Mouse (Mus musculus): ENCODE results near the gene Krt34. TPM values are rescaled to one million over a fixed set of nuclear protein-coding genes. Genes with fewer than 3 reads are reported as not detected.

The Krt34 gene
- polyA plus RNA-seq, 1 experiment: not detected

DNA sequence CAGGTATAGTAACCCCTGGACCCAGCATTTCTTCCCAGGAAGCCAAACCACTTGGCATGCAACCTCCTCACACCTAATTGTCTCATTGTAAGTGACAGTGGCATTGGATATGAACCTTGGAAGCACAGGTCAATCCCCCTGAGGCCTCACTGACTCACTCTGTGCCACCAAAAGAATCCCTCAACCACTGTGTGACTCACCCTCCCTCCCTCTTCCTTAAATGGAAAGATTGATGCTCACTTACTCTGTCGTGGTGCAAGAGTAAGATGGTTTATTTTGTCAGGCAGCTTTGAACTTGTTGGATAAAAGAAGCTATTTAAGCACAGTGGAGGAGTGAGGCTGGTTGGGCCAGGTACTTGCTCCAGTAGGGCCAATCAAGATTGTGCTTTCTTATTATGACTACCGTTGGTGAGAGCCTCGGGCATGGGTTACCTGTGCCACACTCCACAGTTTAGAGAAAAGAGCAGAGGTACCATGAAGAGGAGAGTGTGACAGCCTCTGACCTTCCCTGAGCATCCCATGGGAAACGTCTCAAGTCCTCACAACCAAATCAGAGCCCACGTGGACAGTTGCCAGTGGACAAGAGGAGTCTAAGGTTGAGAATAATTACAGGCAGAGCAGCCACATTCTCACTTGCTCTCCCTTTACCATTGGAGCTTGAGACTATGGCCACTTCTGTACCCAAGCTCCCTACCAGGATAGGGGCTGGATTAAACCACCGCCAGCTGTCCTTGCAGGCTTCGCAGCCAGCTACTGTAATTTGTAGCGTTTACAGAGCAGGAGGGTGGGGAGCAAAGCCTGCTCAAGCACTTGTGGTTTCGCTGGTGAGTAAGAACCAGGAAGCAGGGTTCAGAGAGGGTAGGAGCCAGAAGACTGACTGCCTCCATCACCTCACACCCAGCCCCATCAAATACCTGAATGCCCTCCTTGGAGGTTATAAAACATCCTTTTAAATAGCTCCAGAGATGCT, 14.6 kb upstream of the Krt34 start:
- Histone ChIP-seq H3K27me3 (ENCODE audit: control insufficient read depth, insufficient read depth, low read length) (no peaks in the 10 kb centered on the region), H3K4me1 (ENCODE audit: control insufficient read depth, insufficient read depth, low read length) (no peaks in the 10 kb centered on the region), H3K4me3 (ENCODE audit: control insufficient read depth, low read depth, low read length) (no peak overlapping the region), H3K27ac (ENCODE audit: control insufficient read depth, insufficient read depth, low read depth, low read length) (no peak overlapping the region), H3K36me3 (ENCODE audit: control insufficient read depth, insufficient read depth, low read length) (no peaks in the 10 kb centered on the region)
- TF ChIP-seq POLR2A (IDR thresholded peaks at IDR 0.05; ENCODE audit: control insufficient read depth, low read depth, low read length) (no peak), CTCF (IDR thresholded peaks at IDR 0.05; ENCODE audit: control insufficient read depth, insufficient read depth, insufficient replicate concordance, low read depth, low read length) (no peak)

DNA sequence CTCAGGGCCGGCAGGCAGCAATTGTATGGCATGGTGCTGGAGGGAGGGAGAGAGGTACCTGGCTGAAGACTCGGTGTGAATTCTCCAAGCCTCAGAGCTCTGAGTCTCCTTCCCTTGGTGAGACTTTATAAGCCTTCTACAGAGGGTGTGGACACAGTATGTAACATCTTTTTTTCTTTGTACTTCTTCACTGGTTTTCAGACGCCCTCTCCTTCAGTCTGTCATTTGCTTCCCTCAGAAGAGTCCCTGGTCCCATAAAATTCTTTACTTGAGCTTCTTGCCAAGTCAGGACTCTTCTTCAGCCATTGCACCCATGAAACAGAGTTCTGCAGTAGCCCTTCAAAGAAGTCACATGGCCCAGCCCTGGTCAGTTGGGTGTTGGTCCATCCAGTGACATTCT, 9.1 kb upstream of the Krt34 start, which contains the start of gene Krt31:
Gene Krt31, minus strand, starts transcription at position 101 of the 400 bp plus-strand sequence.
- Histone ChIP-seq H3K27ac (ENCODE audit: control insufficient read depth, insufficient read depth, low read depth, low read length) (no peak within 1 kb of the TSS), H3K36me3 (ENCODE audit: control insufficient read depth, insufficient read depth, low read length) (no peaks in the 10 kb centered on the region), H3K27me3 (ENCODE audit: control insufficient read depth, insufficient read depth, low read length) (no peaks in the 10 kb centered on the region), H3K4me1 (ENCODE audit: control insufficient read depth, insufficient read depth, low read length) (no peaks in the 10 kb centered on the region), H3K4me3 (ENCODE audit: control insufficient read depth, low read depth, low read length) (no peak within 1 kb of the TSS)
- no peak for TF ChIP-seq POLR2A (IDR thresholded peaks at IDR 0.05; ENCODE audit: control insufficient read depth, low read depth, low read length)

DNA sequence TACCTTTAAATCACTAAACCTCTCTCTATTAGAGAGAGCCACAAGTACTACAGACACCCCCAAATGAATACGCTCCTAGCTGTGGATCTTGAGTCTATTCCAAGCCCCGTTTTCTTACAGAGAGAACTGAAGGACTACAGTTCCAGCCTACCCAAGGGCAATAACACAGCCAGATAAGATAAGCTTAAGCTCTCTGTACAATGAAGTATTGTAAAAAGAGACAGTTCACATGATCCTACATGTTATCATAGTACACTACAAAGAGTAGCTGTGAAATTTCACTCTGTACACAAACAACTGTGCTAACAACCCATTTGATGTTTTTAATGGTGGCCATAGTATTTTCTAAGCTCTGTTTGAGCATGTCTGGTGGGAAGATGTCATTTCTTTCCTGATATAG, 5.8 kb upstream of the Krt34 start:
- Histone ChIP-seq H3K36me3 (ENCODE audit: control insufficient read depth, insufficient read depth, low read length) (no peaks in the 10 kb centered on the region), H3K4me3 (ENCODE audit: control insufficient read depth, low read depth, low read length) (no peak overlapping the region), H3K27me3 (ENCODE audit: control insufficient read depth, insufficient read depth, low read length) (no peaks in the 10 kb centered on the region), H3K4me1 (ENCODE audit: control insufficient read depth, insufficient read depth, low read length) (no peaks in the 10 kb centered on the region), H3K27ac (ENCODE audit: control insufficient read depth, insufficient read depth, low read depth, low read length) (no peak overlapping the region)
- no peak for TF ChIP-seq CTCF (IDR thresholded peaks at IDR 0.05; ENCODE audit: control insufficient read depth, insufficient read depth, insufficient replicate concordance, low read depth, low read length)
- no peak for TF ChIP-seq POLR2A (IDR thresholded peaks at IDR 0.05; ENCODE audit: control insufficient read depth, low read depth, low read length)

- no peaks in the 10 kb centered on the region for H3K36me3 ChIP-seq (ENCODE audit: control insufficient read depth, insufficient read depth, low read length)
- no peak overlapping the region for H3K4me3 ChIP-seq (ENCODE audit: control insufficient read depth, low read depth, low read length)
- TF ChIP-seq CTCF (IDR thresholded peaks at IDR 0.05; ENCODE audit: control insufficient read depth, insufficient read depth, insufficient replicate concordance, low read depth, low read length): no peak
- TF ChIP-seq POLR2A (IDR thresholded peaks at IDR 0.05; ENCODE audit: control insufficient read depth, low read depth, low read length): no peak
- H3K27me3 ChIP-seq (ENCODE audit: control insufficient read depth, insufficient read depth, low read length): no peaks in the 10 kb centered on the region
- H3K4me1 ChIP-seq (ENCODE audit: control insufficient read depth, insufficient read depth, low read length): no peaks in the 10 kb centered on the region
- H3K27ac ChIP-seq (ENCODE audit: control insufficient read depth, insufficient read depth, low read depth, low read length): no peak overlapping the region
Observed at GRCm38 (mm10) chr11:100046303-100046866, 5.0 kb upstream of the Krt34 start.

GRCm38 (mm10) chr11:100029768-100030167, 11.6 kb downstream of the Krt34 start, which contains the start of gene Krt33b:
Gene Krt33b, minus strand, starts transcription at chr11:100029868.
- Histone ChIP-seq H3K4me1 (ENCODE audit: control insufficient read depth, insufficient read depth, low read length) (no peaks in the 10 kb centered on the region), H3K36me3 (ENCODE audit: control insufficient read depth, insufficient read depth, low read length) (no peaks in the 10 kb centered on the region), H3K27ac (ENCODE audit: control insufficient read depth, insufficient read depth, low read depth, low read length) (no peak within 1 kb of the TSS), H3K27me3 (ENCODE audit: control insufficient read depth, insufficient read depth, low read length) (no peaks in the 10 kb centered on the region), H3K4me3 (ENCODE audit: control insufficient read depth, low read depth, low read length) (no peak within 1 kb of the TSS)
- TF ChIP-seq CTCF (IDR thresholded peaks at IDR 0.05; ENCODE audit: control insufficient read depth, insufficient read depth, insufficient replicate concordance, low read depth, low read length) (no peak), POLR2A (IDR thresholded peaks at IDR 0.05; ENCODE audit: control insufficient read depth, low read depth, low read length) (no peak)

DNA sequence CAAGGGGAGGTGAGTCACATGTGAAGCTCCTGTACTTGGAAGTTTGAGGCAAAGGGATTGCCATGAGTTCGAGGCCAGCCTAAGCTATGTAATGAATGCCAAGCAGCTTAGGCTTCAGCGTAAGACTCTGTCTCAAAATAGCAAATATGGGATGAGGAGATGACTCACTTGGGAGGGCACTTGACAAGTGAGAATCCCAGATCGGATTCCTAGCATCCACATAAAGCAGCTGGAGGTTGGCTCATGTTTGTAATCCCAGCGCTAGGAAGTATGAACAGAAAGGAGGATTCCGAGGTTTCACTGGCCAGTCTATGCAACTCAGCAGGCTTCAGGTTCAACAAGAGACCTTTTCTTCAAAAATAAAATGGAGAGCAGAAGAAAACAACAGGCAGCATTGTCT, 19.9 kb downstream of the Krt34 start:
- Histone ChIP-seq H3K27ac (ENCODE audit: control insufficient read depth, insufficient read depth, low read depth, low read length) (no peak overlapping the region), H3K4me1 (ENCODE audit: control insufficient read depth, insufficient read depth, low read length) (no peaks in the 10 kb centered on the region), H3K27me3 (ENCODE audit: control insufficient read depth, insufficient read depth, low read length) (no peaks in the 10 kb centered on the region), H3K4me3 (ENCODE audit: control insufficient read depth, low read depth, low read length) (no peak overlapping the region), H3K36me3 (ENCODE audit: control insufficient read depth, insufficient read depth, low read length) (no peaks in the 10 kb centered on the region)
- no peak for TF ChIP-seq POLR2A (IDR thresholded peaks at IDR 0.05; ENCODE audit: control insufficient read depth, low read depth, low read length)
- no peak for TF ChIP-seq CTCF (IDR thresholded peaks at IDR 0.05; ENCODE audit: control insufficient read depth, insufficient read depth, insufficient replicate concordance, low read depth, low read length)

GRCm38 (mm10) chr11:100019466-100019865, 21.9 kb downstream of the Krt34 start:
- Histone ChIP-seq H3K4me3 (ENCODE audit: control insufficient read depth, low read depth, low read length) (no peak overlapping the region), H3K27me3 (ENCODE audit: control insufficient read depth, insufficient read depth, low read length) (no peaks in the 10 kb centered on the region)
- TF ChIP-seq POLR2A (IDR thresholded peaks at IDR 0.05; ENCODE audit: control insufficient read depth, low read depth, low read length) (no peak), CTCF (IDR thresholded peaks at IDR 0.05; ENCODE audit: control insufficient read depth, insufficient read depth, insufficient replicate concordance, low read depth, low read length) (no peak)

More at GRCm38 (mm10) chr11:100019466-100019865, 21.9 kb downstream of the Krt34 start:
- Histone ChIP-seq H3K36me3 (ENCODE audit: control insufficient read depth, insufficient read depth, low read length) (no peaks in the 10 kb centered on the region), H3K4me1 (ENCODE audit: control insufficient read depth, insufficient read depth, low read length) (no peaks in the 10 kb centered on the region), H3K27ac (ENCODE audit: control insufficient read depth, insufficient read depth, low read depth, low read length) (no peak overlapping the region)

All from testis, adult 2 months (tissue).